Mouse (Mus musculus): ENCODE measurements around the gene Trim13. TPM values are rescaled to one million over a fixed set of nuclear protein-coding genes. Genes with fewer than 3 reads are reported as not detected.
A peak's percentile ranks its signal among the peaks of the same experiment; 100 is the strongest.

The Trim13 gene
- total RNA-seq, 2 experiments from 2014 or later: 7.4 to 10.7 TPM

DNA sequence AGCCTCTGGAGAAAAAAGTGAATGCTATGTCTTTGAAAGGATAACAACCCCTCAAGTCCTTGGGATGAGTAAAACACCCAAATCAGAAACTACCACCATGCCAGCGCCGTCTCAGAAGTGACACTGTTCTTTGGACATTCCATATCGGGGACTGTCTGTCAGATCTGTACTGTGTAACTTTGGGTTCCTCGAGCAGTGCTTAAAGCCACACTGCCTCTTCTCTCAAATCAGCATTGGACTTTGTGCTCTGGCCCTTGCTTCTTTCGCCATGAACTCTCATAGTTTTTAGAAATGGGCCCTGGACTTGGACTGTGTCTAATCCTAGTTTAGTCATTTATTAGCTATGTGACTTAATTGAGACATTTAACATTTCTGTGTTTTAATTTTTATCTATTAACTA lies 13.7 kb downstream of the Trim13 start:
- no peak for DNase-seq

DNA sequence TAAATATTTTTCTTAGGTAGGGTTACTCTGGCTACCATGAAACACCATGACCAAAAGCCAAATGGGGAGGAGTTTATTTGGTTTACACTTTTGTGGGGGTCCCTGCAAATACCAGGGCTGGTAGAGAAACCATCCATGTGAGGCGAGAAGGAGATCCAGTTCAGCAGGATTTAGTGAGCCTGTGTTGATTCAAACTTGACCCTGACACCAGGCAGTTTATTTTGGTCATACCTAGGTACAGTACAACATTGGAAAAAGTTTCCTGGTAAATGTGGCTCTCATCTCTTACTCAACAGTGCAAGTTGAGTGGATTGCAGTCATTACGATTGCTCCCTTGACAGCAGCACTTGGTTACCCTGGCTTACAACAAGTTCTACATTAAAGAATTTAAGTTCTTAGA lies 15.3 kb downstream of the Trim13 start:
- no peak for DNase-seq

DNA sequence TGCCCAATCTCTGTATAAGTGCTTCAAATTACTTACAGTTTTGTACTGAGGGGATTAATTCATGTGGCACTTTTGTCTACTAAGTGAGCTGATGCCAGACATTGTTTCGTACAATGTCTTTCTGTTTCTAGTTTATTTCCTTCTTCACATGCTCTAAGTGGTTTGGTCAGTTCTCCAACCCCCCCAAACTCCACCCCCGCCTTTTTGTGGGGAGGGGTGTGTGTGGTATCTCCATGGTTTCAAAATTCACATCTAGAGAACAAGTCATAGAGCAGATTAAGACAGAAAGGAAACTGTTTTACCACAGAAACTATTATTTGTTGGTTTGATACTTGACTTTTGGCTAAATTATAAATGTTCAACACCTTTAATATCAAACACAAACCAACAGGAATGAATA lies 22.3 kb downstream of the Trim13 start:
- DNase-seq: no peak

DNA sequence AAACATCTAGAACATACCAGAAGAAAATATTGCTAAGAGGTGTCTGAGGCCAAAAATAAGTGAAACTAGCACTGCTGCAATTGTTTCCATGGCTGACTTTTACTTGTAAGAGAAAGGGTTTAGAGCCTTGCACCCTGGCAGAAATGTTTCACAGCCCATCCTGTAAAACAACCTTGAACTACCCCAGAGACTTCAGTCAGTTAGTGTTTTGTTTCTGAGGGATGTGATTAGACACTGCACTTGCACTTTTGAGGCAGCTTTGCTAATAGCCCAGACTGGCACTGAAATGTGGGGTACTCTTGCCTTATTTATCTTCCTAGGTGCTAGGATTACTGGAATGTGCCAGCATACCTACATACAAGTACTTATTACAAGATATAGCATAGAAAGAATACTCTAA lies 37.9 kb downstream of the Trim13 start:
- no peak for DNase-seq

DNA sequence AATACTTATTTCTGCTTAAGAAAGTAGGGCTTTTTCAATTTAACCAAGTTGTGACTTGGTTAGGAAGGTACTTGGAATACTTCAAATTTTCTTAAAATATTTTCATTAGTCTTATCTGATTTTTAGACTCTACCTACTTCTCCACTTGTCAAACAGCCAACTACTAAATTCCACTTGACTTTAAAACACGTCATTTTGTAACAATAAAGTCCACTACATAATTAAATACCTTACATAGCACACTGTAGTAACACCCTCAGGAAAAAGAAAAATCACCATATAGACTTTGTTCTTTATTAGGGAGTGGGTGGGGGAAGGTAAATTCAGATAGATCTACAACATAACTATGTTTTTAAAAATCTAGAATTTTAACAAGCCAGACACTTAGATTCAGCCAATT lies 44.6 kb downstream of the Trim13 start:
- DNase-seq: no peak

DNA sequence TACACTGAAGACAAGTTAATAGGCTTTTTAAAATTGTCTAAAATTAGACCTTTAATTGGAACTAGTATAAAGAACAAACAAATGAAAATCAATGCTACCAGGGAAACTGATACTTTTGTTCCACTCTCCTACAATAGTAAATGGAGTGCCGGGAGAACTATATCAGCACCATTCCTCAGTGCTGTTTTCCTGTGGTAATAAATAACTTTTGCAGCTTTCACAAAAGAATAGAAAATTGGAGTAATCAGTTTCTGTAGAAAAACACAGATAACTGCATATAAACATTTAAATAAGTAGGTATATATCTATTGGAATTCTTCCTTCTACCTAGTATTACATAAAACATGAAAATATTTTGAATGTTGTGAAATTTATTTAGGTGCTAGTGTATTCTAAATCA lies 47.5 kb downstream of the Trim13 start:
- no peak for DNase-seq

DNA sequence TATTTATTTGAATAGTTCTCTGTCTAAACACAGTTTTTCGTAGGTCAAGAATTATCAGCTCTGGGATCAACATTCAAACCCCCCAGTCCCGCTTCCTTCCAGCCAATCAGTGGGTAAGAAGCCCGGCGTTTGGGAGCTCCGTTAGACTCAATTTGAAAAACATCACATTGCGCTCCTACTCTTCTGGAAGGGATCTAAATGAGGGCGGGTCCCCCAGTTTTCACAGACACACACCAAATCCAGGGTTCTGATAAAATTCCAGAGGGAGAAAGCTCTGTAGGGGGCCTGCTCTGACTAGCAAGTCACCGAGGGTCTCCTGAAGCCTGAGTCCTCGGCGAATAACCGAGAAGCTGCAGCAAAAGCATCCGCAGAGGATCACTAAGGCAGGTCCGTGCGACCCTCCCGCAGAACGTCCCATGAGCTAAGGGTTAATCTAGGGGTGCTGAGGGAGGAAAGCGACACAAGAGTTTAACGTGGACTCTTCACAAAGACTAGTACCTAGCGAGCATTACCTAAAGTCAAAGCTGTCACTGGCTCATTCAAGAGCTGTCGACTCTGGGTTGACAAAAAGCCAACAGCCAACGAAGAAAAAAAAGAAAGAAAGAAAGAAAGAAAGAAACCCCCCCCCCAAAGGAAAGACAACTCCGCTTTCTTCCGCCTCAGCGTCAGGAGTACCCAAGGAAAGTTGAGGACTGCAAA lies 49.3 kb downstream of the Trim13 start:
- DNase-seq: peak; percentile 62

DNA sequence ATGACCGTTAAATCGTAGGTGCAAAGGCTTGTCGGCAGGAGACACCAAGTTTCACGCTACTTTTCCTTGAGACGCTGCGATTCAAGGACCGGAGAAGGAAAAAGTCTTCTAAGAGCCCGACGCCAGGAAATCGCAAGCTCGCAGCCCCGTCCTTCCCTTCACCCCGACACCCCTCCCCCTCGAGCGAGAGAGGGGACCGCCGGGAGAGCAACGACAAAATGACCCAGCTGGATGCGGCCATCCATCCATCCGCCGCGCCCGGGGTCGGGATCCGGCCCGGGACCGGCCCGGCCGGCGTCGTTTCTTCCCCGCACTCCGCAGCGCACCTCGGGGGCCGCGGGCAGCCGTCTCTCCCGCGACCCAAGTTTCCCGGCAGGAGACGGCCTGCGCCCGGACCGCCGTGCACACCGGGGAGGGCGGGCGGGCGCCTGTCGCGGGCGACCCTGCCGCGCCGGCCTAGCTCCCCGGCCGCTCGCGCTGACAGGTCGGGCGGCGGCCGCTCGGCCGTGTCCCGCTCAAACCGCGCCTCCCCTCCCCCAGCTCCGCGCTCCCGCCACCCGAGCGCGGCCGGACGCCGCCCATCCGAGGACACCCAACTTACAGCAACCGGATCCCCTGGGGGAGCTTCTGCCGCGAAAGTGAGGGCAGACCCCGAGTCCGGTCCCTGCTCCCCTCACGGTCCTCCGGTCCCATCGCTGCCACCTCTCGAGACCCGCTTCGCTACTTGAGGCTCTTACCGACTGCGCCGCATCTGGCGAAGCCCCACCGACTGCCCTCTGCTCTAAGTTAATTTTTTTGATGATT lies 50.0 kb downstream of the Trim13 start:
- peak; percentile 75 for DNase-seq

DNA sequence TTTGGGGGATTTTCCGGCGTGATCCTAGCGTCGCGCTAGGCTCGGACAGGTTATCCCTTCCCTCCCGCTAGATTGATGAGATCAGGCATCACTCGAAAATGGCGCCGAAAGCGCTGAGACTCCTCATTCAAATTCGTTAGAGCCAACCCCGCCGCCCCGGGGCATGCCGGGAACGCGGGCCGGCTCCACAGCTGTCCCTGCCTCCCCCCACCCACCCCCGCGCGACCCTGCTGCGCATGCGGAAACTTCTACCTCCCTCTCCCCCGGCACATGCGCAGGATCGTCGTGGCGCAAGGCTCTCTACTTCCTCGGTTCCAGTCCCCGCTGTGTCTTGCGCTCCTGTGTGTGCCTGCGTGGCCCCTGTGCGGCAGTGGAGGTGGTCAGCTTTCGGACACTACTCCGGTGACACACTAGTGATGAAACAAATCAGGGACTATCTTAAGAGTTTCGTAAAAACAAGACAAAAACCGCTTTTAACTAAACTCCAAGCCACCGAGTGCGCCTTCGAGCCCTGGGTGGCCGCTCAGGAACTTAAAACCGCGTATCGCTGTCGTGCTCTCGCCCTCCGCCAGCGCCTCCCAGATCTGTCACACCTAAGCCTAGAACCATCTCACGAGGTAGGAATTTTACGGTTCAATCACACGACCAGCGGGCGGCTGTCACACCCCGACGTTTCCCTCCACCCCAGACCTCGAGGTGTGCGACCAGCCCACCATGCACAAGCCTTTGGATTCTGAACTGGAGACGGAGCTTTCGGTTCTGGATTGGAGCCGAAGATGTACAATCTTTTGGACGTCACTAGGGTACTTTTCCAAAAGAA lies 50.8 kb downstream of the Trim13 start:
- DNase-seq: peak; percentile 98

DNA sequence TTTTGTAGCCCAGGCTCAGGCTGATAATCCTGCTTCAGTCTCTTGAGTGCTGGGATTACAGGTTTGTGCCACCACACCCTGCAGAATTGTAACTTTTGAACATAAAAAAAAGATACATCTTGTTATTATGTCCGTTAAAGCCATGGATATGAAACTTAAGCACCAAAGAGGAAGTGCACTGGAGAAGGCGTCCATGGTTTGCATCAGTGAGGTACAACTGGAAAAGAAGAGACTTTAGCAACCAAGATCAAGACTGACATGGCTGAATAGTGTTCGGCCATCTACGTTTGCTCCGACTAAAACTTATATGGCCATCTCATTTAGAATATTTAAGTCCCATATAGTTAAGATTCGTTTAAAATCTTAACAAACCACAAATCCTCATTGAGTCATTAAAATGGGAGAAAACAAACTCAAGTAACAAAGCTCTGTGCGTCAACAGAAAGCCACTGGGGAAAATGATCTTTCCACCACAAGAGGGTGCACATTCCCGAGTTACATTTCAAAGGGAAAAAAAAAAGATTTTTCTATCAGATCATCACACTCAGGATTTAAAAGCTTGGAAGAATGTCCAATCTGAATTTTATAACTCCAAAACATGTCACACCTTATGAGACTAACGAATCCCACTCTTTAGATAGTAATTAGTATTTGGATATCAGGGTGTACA lies 52.4 kb downstream of the Trim13 start:
- DNase-seq: peak; percentile 69

Small RNA genes within 50 kb of the gene (microRNA-seq; reads per million reads assigned to microRNA genes)
- 1,457 reads per million, percentile 80 among the genes with 10 or more reads in this experiment for gene Mir15a
- 1,030 reads per million, percentile 74 among the genes with 10 or more reads in this experiment for gene Mir16-1

Other genes starting within 250 kb of the Trim13 start
- 1 to 10 TPM; 6.6 to 7.1 TPM for gene Ebpl, start 237.8 kb upstream of the Trim13 start, total RNA-seq (2021)
- gene Kpna3, start 158.4 kb upstream of the Trim13 start, total RNA-seq (2021): 10 to 100 TPM; 28.8 to 34.1 TPM
- 10 to 100 TPM; 17.2 to 18.8 TPM for gene Spryd7, start 41.4 kb upstream of the Trim13 start, total RNA-seq (2021)
- gene Kcnrg, start 9.2 kb downstream of the Trim13 start, total RNA-seq (2021): under 1 TPM; 0.30 to 0.55 TPM

Data from adrenal gland, postnatal 10 days (tissue).